Mouse (Mus musculus): ENCODE measurements around the gene Klhl42.

Klhl42 gene

DNA sequence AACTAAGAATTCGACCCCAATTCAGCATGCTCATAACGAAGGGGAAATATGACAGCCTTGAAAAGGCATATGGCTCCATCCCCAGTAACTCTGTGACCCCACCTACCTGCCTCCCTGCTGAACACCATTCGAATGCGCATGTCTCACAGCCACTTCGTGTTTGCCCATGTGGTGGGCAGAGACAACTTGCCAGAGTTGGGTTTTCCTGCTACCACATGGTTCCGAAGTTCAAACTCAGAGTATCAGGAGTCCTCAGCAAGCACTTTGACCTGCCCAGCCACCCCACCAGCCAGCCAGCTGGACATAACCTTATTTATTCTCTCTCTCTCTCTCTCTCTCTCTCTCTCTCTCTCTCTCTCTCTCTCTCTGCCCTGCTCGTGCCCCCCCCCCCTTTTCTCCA is 3.4 kb upstream of the Klhl42 start:
- no peak for DNase-seq (ENCODE audit: low spot score)

DNA sequence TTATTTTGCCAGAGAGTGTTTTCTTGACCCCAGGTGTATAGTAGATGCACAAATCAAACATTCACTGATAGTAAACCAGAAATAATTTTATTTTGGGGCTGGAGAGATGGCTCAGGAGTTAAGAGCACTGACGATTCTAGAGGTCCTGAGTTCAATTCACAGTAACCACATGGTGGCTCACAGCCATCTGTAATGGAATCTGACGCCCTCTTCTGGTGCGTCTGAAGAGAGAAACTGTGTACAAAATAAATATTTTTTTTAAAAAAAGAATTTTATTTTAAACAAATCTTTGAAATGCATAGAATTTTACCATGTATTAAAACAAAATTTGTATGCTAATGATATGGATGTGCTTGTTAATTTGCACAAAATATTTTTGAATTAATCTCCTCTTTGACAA is 2.7 kb upstream of the Klhl42 start:
- no peak for DNase-seq (ENCODE audit: low spot score)

DNA sequence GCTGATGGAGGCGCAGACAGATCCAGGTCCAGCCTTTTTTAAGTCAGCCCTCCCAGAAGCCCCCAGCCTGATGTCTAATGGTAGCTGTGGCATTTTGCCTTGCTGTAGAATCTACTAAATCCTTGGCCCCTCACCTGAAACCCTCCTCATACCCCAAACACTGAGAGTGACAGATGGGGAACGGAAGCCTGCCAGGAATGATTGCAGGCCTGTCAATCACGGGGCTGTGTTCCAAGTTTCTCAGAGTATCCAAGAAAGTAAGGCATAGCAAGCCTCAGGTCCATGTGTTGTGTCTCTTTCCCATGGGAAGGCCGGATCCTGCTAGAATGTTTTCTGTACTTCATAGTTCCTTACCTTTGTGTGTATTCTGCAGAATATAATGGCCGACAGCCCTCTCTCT is 988 bp upstream of the Klhl42 start:
- no peak for DNase-seq (ENCODE audit: low spot score)

DNA sequence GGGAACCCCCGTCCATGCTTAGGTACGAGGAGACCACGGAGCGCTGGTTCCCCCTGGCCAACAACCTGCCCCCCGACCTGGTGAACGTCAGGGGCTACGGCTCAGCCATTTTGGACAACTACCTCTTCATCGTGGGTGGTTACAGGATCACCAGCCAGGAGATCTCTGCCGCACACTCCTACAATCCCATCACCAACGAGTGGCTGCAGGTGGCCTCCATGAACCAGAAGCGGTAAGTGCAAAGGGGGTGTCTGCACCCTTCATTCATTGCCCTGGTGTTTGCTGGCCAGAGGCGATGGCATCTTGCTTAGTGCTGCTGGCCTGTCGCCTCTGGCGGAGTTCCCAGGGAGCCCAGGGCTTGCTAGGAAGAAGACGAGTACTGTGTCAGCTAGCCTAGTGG is 957 bp downstream of the Klhl42 start:
- DNase-seq (ENCODE audit: low spot score): peak; percentile 21

DNA sequence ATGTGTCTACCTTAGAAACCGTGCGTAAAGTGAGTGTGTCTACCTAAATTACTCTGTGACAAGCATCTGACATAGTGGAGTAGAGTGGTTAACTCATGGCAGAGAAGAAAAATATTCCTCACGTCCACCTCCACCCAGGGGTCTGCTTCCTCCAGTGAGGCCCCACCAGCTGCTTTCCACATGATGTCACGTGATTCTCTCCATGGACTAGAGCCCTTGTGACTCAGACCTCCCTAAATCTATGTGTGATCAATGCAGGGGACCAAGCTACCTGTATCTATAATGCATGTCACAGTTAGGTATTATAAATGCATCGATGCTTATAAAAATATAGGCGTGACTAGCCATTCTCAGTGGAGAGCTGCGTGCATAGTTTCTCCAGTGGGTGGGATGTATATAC is 3.6 kb downstream of the Klhl42 start:
- DNase-seq (ENCODE audit: low spot score): no peak

DNA sequence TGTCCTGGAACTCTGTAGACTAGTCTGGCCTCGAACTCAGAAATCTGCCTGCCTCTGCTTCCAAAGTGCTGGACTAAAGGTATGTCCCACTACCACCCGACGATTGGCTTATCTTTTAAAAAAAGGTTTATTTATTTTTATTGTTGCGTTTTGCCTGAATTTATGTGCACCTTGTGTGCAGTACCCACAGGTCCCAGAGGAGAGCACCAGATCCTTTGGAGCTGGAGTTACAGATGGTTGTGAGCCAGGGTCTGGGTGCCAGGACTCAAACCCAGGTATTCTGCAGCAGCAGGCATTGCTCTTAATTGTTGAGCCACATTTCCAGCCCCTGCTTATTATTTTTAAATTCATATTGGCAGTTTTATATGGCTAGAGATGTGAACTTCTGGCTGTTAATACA is 4.9 kb downstream of the Klhl42 start:
- DNase-seq (ENCODE audit: low spot score): no peak

DNA sequence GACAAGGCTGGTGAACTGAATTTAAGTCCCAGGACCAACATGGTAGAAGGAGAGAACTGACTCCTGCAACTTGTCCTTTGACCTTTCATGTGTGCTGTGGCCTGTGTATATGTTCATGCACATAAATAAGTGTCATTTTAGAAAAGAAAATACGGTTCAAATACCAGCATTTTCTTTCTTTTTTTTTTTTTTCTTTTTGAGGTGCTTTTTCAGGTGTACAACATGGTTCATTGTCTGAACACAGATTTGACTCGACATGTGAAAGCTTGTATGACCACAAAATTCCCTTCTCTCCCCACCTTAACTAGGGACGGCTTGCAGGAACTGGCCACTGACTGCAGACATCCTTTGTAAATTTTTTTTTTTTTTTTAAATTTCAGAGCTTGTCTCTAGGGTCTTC is 5.8 kb downstream of the Klhl42 start:
- no peak for DNase-seq (ENCODE audit: low spot score)

DNA sequence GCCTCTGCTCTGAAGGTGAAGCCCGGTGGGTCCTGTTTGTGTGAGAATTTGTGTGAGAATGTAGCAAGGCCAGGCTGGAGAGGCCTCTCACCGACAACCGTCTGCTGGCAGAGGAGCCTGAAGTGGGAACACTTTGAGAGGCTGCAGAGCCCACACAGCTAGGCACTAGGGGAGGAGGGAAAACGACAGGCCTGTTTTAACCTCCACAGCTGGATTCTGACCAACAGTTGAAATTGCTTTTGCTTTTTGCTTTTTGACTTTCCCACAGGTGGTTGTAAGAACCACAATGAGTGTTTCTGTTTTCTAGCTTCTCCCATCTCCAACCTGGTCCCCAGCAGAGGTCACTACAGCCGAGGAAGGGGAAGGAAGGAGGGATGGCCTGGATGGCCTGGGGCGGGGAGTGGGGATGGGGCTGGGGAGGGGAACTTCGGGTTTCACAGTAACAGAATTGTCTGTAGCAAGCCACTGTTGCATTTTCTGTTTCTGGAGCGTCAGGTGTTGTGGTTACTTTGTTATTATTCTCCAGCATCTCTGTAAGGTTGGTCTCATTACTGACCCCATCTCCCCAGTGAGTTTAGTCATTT is 6.3 kb downstream of the Klhl42 start:
- DNase-seq (ENCODE audit: low spot score): no peak

DNA sequence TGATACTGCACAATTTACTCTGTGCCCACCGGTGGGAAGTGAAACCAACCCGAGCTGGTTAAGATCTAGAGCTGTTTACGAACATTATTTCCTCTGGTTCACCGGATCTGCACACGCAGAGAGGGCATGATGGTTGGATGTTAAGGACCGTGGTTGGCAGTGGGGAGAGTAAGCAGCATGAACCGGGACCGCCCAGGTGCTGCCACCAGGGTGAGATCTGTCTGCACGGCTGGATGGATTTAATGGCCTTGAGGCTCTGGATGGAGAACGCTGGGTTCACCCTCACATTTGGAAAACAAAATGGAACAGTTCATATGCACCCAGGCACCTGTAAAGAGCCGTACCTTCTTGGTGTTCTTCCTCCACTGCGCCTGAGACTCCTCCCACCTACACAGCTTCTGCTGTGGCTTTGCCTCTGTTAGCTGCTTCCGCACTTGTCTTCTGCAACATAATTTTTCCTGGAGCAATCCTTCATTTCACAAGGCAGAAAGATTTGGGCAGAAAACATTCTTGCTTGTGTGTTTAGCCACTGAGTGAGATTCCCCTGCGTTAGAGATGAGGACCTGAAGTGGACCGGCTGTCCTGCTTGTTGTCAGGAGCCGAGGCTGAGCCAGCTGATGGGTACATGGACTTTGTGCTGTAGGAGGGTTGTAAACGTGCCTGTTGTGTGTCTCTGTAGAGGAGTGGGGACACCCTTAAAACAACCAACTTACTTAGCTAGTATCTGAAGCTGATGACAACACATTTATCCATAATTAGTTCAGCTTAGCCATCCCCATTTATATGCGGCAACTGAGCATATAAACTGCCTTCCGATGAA is 8.5 kb downstream of the Klhl42 start:
- DNase-seq (ENCODE audit: low spot score): no peak

DNA sequence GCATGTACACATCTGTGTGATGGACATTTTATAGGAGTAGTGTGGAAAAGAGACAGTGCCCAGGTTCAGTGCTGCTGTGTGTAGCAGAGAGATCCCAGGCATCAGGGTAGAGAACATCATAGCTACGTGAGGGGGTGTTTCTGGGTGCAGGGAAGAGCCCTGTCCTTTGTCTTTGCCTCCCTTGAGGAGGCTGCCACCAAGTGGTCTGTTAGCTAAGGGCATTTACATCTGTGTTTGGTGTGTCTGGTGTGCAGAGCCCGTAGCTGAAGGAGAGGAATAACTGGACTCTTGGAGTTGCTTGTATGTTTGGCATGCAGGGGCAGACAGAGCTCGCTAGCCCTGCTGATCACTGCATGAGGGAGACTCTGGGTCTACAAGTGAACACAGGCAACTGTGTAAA is 11.1 kb downstream of the Klhl42 start:
- DNase-seq (ENCODE audit: low spot score): no peak

DNA sequence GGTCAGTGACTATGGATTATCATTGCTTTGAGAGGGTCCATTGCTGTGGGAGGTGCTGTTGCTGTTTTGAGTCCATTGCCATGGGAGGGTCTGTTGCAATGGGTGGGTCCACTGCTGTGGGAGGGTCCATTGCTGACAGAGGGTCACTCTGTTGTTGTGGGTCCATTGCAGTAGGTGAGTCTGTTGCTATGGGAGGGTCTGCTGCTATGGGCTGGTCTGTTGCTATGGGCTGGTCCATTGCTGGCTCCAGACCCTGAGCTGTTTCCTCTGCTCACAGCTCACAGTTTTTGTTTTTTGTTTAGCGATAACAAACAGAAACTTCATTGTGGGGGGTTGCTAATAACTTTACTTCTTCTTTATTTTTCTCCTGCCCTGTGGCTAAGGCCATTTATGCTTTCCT is 14.3 kb downstream of the Klhl42 start:
- DNase-seq (ENCODE audit: low spot score): no peak

DNA sequence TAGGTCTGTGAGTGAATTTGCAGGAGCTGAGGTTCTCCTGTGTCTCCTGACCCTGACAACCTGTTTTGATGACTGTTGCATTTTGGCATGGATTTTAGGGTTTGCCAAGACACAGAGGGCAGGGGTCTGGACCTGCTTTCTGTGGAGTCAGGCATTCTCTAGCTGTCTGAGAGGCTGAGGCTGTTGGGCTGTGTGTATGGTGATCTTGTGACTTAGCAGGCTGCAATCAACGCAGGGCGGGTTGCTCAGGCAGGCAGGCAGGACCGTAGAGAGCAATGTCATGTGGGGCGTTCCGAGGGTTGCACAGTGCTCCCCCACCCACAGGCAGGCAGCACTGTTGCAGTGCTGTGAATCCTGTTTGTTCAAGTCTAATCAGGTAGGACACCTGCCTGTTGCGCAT is 15.5 kb downstream of the Klhl42 start:
- DNase-seq (ENCODE audit: low spot score): no peak

DNA sequence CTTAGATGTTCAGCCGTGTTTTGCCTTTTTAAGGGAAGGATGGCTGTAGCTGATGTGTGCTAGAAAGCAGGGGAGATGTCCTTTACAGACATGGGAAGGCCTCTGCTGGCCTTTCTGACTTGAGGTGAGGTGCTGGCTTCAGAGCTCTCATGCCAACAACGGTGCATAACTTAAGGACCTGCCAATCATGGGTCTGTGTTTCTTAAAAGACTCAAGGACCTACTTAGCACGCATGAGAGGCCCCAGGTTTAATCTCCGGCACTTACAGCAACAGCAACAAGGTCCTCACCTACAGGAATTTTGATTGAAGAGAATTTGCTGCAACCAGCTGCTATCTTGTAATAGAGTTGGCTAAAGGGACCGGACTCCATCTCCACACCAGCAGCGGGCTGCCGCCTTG is 18.1 kb downstream of the Klhl42 start:
- no peak for DNase-seq (ENCODE audit: low spot score)

DNA sequence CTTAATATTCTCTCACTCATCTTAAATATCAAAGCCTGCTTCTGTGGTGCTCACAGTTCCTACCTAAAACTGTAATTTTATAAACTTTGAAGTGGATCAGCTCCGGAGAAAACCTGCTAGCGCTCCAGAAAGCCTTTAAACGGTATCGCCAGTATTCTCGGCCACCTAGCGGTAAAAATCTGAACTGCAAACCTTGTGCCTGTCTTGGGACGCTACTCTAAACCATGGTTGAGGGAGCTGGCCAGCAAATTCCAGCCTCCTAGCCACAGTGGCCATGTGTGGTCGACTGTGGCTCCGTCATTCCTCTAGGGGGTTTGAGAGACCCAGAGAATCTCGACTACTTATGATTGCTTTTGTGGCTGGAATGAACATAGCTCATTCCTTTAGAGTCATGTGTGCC is 25.4 kb downstream of the Klhl42 start:
- peak; percentile 61 for DNase-seq (ENCODE audit: low spot score)

DNA sequence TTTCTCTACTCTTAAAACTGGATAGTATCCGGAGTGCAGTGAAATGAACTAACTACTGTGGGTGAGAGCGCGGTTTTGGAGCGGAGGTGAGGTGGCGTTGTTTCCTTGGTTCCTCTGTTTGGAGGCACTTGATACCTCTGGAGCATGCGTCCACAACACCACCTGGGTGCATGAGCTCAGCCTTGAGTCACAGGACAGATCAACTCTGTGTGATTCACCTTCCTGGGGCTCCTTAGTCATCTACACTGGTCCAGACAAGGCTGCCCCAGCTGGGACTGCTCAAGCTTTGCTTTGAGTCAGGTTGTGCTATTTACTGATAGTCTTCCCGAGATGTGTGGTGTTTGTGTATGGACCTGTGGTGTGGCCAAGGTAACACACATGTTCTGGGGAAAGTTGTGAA is 26.6 kb downstream of the Klhl42 start:
- no peak for DNase-seq (ENCODE audit: low spot score)

DNA sequence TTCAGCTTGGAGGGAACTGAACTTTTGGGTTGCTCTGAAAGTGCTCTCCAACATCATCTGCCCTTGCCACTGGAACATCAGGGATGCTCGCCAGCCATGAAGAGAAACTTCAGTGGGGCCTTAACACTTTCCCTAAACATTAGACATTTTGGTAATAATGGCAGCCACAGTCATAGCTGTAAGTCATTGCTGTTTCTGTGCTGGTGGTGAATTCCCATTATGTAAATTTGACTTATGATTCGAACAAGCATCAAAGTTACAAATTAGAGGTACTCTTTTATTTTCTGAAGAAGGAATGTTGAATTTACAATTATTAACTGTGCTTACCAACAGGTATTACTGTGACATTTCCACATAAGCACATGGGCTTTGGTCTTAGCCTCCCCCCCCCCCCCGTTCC is 27.0 kb downstream of the Klhl42 start:
- no peak for DNase-seq (ENCODE audit: low spot score)

DNA sequence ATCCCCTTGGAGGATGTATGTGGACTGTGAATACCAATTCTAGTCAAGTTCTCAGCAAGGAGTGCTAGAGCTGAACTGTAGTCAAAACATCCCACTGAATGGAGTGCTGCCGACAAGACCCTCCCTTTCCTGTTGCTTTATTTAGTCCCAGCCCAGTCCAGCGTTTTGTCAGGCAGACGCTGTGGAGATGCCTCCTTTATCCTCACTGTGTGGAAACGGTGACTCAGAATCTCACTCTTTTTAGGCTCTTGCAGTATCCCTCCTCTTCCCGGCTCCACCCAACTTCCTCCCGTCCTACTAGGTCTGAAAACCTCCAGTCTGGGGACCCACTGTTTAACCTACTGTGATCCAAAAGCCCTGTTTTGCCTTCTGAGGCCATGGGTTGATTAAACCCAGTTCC is 30.1 kb downstream of the Klhl42 start:
- no peak for DNase-seq (ENCODE audit: low spot score)

DNA sequence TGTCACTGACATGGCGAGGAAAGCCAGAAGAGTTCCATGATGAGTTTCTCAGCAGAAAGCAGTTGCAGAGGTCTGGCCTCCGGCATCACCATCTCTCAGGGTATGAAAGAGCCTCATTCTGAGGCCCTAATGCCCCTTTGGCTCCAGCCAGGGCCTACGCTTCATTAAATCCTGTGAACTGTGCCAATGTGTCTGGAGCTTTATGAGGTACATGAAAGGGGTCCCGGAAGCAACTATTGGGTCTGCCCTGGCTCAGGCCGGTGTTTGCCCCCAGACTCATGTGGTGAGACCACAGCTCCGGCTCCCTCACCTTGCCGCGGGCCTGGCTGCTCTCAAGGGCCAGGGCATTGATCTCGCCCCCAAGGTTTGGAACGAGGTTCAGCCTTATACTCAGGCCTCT is 36.1 kb downstream of the Klhl42 start:
- DNase-seq (ENCODE audit: low spot score): no peak

DNA sequence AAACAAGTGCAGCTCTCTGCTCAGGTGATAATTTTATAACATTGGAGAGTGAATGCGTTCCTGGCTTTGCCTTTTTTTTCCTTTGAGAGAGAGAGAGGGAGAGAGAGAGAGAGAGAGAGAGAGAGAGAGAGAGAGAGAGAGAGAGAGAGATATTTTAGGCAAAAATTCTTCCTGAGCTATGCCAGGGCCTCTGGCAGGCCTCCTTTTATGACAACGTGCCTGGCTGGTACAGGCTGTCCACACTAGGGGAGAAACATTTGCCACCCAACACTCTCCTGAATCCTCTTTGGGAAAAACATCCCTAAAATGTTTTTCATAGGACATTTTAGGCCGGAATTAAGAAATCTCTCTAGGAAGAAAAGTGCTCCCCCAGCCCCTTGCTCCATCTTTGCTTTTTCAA is 47.1 kb downstream of the Klhl42 start:
- no peak for DNase-seq (ENCODE audit: low spot score)

DNA sequence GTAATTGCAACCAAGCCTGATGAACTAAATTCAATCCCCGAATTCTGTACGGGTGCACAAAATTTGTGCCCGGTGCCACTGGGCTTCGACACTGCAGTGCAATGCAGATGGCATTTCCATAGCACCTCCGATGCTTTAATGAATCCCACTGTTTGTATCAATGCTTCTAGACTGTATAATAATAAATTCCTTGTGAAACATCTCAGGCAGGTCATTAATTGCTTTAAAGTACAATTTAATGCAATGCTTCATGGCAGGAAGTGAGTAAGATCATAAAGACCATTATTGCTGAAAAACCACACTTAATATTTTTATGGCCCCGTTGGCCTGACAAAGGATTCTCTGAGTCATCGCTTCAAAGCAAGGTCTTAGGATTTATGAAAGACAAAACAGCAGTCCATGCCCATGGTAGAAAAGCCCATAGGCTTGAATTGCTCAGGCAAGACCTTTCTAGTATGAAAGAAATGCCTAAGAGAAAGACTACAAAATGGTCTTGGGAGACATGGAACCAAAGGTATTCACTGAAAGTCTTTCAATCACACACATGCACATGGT is 49.5 kb downstream of the Klhl42 start:
- DNase-seq (ENCODE audit: low spot score): no peak

DNA sequence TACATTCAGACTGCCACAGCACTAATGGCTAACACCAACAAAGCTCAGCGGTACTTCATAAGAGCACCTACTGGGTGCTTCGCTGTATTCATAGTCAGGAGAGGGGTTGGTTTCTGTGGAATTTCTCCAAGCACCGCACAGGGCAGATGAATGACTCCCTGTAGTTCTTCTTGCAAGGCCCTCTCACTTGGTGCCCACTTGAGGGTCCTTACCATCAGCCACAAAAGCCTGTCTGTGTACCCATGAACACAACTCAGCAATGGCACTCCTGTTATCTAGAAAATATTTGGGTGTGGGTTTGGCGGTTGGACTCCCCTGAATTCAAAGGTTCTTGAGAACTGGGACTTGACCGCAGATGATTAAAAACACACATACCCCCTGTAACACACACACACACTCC is 53.5 kb downstream of the Klhl42 start:
- DNase-seq (ENCODE audit: low spot score): no peak

DNA sequence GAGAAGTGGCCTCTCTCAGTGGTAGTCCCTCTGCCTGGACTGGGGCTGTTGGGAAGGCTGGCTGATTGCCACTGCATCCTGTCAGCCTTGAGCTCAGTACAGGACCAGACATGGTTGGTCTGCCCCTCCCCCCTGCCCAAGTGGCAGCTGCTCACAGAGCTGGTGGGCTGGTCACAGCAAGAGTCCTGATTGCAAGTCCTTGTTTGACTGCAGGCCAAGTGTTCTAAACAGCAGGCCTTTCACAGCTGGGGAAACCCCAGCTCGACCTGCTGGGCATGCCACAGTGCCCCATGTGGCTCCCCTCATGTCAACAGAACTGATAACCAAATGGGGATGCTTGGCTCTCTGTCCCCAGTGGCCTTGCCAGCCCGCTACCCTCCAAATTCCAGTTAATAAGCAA is 54.1 kb downstream of the Klhl42 start:
- DNase-seq (ENCODE audit: low spot score): no peak

DNA sequence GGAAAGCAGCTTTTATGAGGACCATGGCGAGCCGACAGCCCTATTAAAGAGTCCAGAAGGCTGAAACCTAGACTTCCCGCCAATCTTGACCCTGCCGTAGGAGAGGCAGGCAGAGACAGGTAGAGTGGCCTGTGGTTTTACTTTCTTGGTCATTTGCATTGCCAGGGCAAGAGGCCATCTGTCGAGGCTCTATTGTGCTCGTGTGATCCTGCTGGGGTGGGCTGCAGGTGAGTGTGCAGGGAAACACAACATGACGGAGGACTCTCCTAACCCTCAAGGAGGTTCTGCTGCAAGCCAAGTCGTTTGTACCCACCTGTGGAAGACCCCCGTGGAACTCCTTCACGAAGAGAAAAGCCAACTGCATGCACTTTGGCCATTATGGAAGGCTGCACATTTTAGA is 54.6 kb downstream of the Klhl42 start:
- no peak for DNase-seq (ENCODE audit: low spot score)

DNA sequence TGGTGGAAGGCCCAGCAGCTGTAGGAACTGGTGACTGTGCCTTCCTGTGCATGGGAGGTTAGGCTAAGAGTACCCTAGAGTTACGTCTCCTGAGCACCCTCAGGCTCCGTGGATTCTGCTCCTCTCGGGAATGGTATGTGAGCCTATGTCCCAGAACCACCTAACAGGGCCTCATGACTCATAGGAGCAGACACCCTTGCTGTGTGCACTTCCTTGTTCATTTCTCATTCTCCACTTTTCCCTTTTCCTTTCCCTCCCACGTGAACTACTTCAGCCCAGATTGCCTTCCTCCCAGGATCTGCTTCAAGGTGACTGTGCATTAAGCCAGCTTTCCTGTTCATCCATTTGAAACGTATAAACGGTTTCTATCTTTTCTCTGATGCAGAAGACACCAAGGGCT is 59.9 kb downstream of the Klhl42 start:
- no peak for DNase-seq (ENCODE audit: low spot score)
